Mouse (Mus musculus) lung, postnatal 0 days (tissue): ENCODE results near the gene Pidd1. TPM values are rescaled to one million over a fixed set of nuclear protein-coding genes. Genes with fewer than 3 reads are reported as not detected.

Experiments
- ATAC-seq: fragments of 200-750 bp; cut with Nextera tagmentation; 2 replicates; pipeline ENCODE4 v1.8.0; 2017; ENCODE audit warnings: moderate library complexity
- DNase-seq: peaks from one replicate; pipeline ENCODE4 v3.0.0-alpha.2; 2016; ENCODE audit warnings: low spot score
- H3K27ac ChIP-seq: fragments of 300-500 bp; sonication (generic); 2 replicates; pipeline ENCODE4 v1.5.1; 2014; ENCODE audit warnings: antibody characterized with exemption, mild to moderate bottlenecking, low read length, mixed read lengths
- H3K27me3 ChIP-seq: fragments of 300-500 bp; sonication (generic); replicated peaks from 2 replicates; pipeline ENCODE4 v1.6.1; 2014; ENCODE audit warnings: low read length, mixed read lengths; ENCODE audit not compliant: insufficient read depth
- H3K36me3 ChIP-seq: fragments of 300-500 bp; sonication (generic); 2 replicates; pipeline ENCODE4 v1.6.1; 2014; ENCODE audit warnings: low read length, mixed read lengths; ENCODE audit not compliant: insufficient read depth
- H3K4me1 ChIP-seq: fragments of 300-500 bp; sonication (generic); 2 replicates; pipeline ENCODE4 v1.6.1; 2014; ENCODE audit warnings: antibody characterized with exemption, low read depth, low read length, mixed read lengths; ENCODE audit not compliant: insufficient read depth
- H3K4me2 ChIP-seq: fragments of 300-500 bp; sonication (generic); replicated peaks from 2 replicates; pipeline ENCODE4 v1.6.1; 2014; ENCODE audit warnings: low read depth, mild to moderate bottlenecking, low read length, moderate library complexity, mixed read lengths
- H3K4me3 ChIP-seq: fragments of 300-500 bp; sonication (generic); 2 replicates; pipeline ENCODE4 v1.5.1; 2014; ENCODE audit warnings: low read depth, low read length
- H3K9ac ChIP-seq: fragments of 300-500 bp; sonication (generic); replicated peaks from 2 replicates; pipeline ENCODE4 v1.6.1; 2014; ENCODE audit warnings: low read depth, mild to moderate bottlenecking
- H3K9me3 ChIP-seq: fragments of 300-500 bp; sonication (generic); 2 replicates; pipeline ENCODE4 v1.6.1; 2016; ENCODE audit warnings: low read length, mixed read lengths
- CTCF ChIP-seq: IDR thresholded peaks from 2 replicates; pipeline ENCODE4 v1.5.1; 2016; ENCODE audit warnings: antibody characterized with exemption, mild to moderate bottlenecking
- EP300 ChIP-seq: IDR thresholded peaks from 2 replicates; pipeline ENCODE4 v1.6.1; 2016; ENCODE audit warnings: antibody characterized with exemption, mild to moderate bottlenecking, control low read depth
- WGBS: fragments of 180-500 bp; shearing (Covaris S2); extraction: QIAGEN DNeasy Blood & Tissue Kit; methylation state at CpG from one replicate; pipeline ENCODE4 v1.1.7; 2014; 5-methylcytosine and 5-hydroxymethylcytosine counted together
- polyA plus RNA-seq: library from polyadenylated mRNA; unstranded; fragments of >200 nt; fragmentation: Nextera tagmentation; extraction: Ambion mirVana; gene quantifications from 2 replicates; pipeline ENCODE4 v1.2.1, GENCODE M21; 2015

Pidd1 gene
- polyA plus RNA-seq, 1 experiment from 2014 or later = 1.8 TPM

- Histone ChIP-seq H3K4me3 (peak overlapping the region; percentile 74), H3K9me3 (no peaks in the 10 kb centered on the region), H3K4me1 (peaks cover 45% of the 10 kb centered on the region; the same call in 1 of the 2 replicates), H3K9ac (peak overlapping the region; percentile 83), H3K27me3 (no peaks in the 10 kb centered on the region; the same call in 1 of the 2 replicates), H3K4me2 (peak overlapping the region; percentile 65), H3K27ac (peak overlapping the region; percentile 95), H3K36me3 (peaks cover 11% of the 10 kb centered on the region)
- ATAC-seq = no peak
- 55% methylated on average over 10 of the region's 10 CpGs for WGBS
- peak; percentile 14 for DNase-seq
- no peak for TF ChIP-seq EP300
- no peak for TF ChIP-seq CTCF
Measured at GRCm38 (mm10) chr7:141466607-141467148, 22.9 kb upstream of the Pidd1 start.

DNA sequence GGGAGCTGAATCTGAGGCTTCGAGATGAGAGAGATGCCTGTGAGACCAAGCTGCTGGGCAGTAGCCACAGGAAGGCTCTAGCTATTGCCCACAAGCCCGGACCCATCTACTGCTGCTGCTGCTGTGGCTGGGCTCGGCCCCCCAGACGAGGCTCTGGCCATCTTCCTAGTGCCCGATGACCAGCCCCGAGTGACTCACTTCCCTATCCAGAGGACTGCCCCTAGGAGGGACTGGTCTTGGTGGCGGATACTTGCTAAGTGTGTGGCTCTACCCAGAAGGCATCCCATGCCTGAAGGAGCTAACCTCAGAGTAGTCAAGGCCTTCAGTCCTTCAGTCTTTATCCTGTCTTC is 22.2 kb upstream of the Pidd1 start:
- peak; percentile 51 for DNase-seq
- H3K4me2 ChIP-seq = no peak overlapping the region
- 73% methylated on average over 7 of the region's 7 CpGs for WGBS
- H3K4me1 ChIP-seq = peaks cover 47% of the 10 kb centered on the region
- no peaks in the 10 kb centered on the region; the same call in 1 of the 2 replicates for H3K27me3 ChIP-seq
- no peak overlapping the region for H3K4me3 ChIP-seq
- peaks cover 6% of the 10 kb centered on the region for H3K36me3 ChIP-seq
- ATAC-seq = no peak
- TF ChIP-seq EP300 = no peak
- TF ChIP-seq CTCF = no peak
- no peaks in the 10 kb centered on the region for H3K9me3 ChIP-seq
- no peak overlapping the region for H3K9ac ChIP-seq
- no peak overlapping the region for H3K27ac ChIP-seq

DNA sequence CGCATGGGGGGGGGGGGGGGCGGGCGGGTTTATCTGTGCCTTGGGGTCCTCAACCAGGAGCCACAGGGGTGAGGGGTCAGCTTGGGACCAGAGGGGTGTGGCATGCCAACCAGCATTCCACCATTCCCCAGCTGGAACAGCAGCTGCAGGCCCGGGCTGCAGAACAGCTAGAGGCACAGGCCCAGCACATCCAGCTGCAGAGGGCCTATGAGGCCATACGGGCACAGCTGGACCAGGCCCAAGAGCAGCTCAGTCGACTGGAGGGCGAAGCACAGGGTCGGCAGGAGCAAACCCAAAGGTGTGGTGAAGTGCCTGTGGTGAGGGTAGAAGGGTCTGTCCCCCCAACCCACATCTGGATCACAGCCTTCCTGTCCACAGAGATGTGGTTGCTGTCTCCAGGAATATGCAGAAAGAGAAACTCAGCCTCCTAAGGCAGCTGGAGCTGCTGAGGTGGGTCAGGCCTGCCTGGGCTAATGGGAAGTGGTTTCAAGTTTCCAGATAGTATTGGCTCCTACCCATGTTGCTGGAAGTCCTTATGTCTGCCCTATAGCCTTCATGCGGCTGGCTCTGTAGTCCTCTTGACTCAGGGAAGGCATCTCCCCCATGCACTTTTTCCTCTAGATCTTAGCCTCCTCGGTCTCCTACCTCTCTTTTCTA is 21.7 kb upstream of the Pidd1 start:
- H3K27ac ChIP-seq = no peak overlapping the region
- H3K27me3 ChIP-seq = no peaks in the 10 kb centered on the region; the same call in 1 of the 2 replicates
- H3K4me1 ChIP-seq = peaks cover 52% of the 10 kb centered on the region

GRCm38 (mm10) chr7:141464603-141465201 is 20.9 kb upstream of the Pidd1 start:
- WGBS = 12% methylated on average over 38 of the region's 38 CpGs
- TF ChIP-seq EP300 (no peak), CTCF (no peak)
- peaks cover 53% of the 10 kb centered on the region for H3K4me1 ChIP-seq
- peak overlapping the region; percentile 28 for H3K4me3 ChIP-seq
- ATAC-seq = no peak
- peak; percentile 44 for DNase-seq
- H3K9ac ChIP-seq = peak overlapping the region; percentile 46
- H3K27me3 ChIP-seq = no peaks in the 10 kb centered on the region; the same call in 1 of the 2 replicates
- peak overlapping the region; percentile 54 for H3K4me2 ChIP-seq
- H3K36me3 ChIP-seq = peaks cover under 1% of the 10 kb centered on the region; the same call in 1 of the 2 replicates
- peak overlapping the region; percentile 86 for H3K27ac ChIP-seq
- H3K9me3 ChIP-seq = no peaks in the 10 kb centered on the region

More for the DNA sequence above, 21.7 kb upstream of the Pidd1 start:
- Histone ChIP-seq H3K4me3 (no peak overlapping the region), H3K9ac (no peak overlapping the region), H3K9me3 (no peaks in the 10 kb centered on the region), H3K4me2 (0 out of 2 replicates have a peak overlapping the region, but pooled peaks have one; percentile 54), H3K36me3 (0 out of 2 replicates have a peak, but pooled peaks cover 1% of the 10 kb centered on the region)
- WGBS = 38% methylated on average over 10 of the region's 10 CpGs
- peak; percentile 11 for DNase-seq
- ATAC-seq = no peak
- TF ChIP-seq CTCF = no peak
- no peak for TF ChIP-seq EP300

GRCm38 (mm10) chr7:141463824-141464602 is 20.2 kb upstream of the Pidd1 start:
- peaks cover 49% of the 10 kb centered on the region for H3K4me1 ChIP-seq
- peak overlapping the region; percentile 46 for H3K9ac ChIP-seq
- peak overlapping the region; percentile 28 for H3K4me3 ChIP-seq
- H3K36me3 ChIP-seq = peaks cover 7% of the 10 kb centered on the region; the same call in 1 of the 2 replicates
- peak; percentile 5 for ATAC-seq
- 23% methylated on average over 12 of the region's 12 CpGs for WGBS
- H3K27ac ChIP-seq = peak overlapping the region; percentile 89
- H3K4me2 ChIP-seq = peak overlapping the region; percentile 54
- TF ChIP-seq CTCF (no peak), EP300 (peak; percentile 85)
- DNase-seq = peak; percentile 83
- H3K27me3 ChIP-seq = no peaks in the 10 kb centered on the region; the same call in 1 of the 2 replicates
- no peaks in the 10 kb centered on the region for H3K9me3 ChIP-seq
